Mouse (Mus musculus) MEL (cell line): ENCODE results near the gene Ipo7. TPM values are rescaled to one million over a fixed set of nuclear protein-coding genes. Genes with fewer than 3 reads are reported as not detected.
A peak's percentile ranks its signal among the peaks of the same experiment; 100 is the strongest.

Source experiments
- DNase-seq: peaks from one replicate; pipeline ENCODE4 v3.0.0; 2011; ENCODE audit warnings: low read depth, low spot score
- H3K27ac ChIP-seq: 2 replicates; pipeline ENCODE4 v1.5.1; 2012; ENCODE audit warnings: low read depth, mild to moderate bottlenecking, control low read depth, low read length, moderate library complexity; ENCODE audit not compliant: control insufficient read depth
- H3K27me3 ChIP-seq, 2 experiments: fragments of 150-350 bp in 1 of 2; sonication (generic) in 1 of 2; 2 replicates each; pipeline ENCODE4 v1.6.1; 2012; ENCODE audit warnings: low read length in 2 of 2, mild to moderate bottlenecking in 2 of 2, improper control_type of control experiment in 1 of 2, moderate library complexity in 1 of 2; ENCODE audit not compliant: insufficient read depth in 2 of 2, control insufficient read depth in 1 of 2
- H3K36me3 ChIP-seq, 2 experiments: 2 replicates each; pipeline ENCODE4 v1.6.1; 2012 to 2014; ENCODE audit warnings: low read length in 2 of 2, improper control_type of control experiment in 1 of 2, inconsistent platforms in 1 of 2, mild to moderate bottlenecking in 1 of 2; ENCODE audit not compliant: insufficient read depth in 2 of 2, control insufficient read depth in 1 of 2
- H3K4me1 ChIP-seq, 2 experiments: fragments of 150-350 bp in 1 of 2; sonication (generic) in 1 of 2; 2 replicates each; pipeline ENCODE4 v1.6.1; 2012; ENCODE audit warnings: low read length in 2 of 2, improper control_type of control experiment in 1 of 2, mild to moderate bottlenecking in 1 of 2; ENCODE audit not compliant: insufficient read depth in 2 of 2, control insufficient read depth in 1 of 2
- H3K4me3 ChIP-seq, 2 experiments: fragments of 150-350 bp in 1 of 2; sonication (generic) in 1 of 2; 2 replicates each; pipeline ENCODE4 v1.5.1; 2012; ENCODE audit warnings: low read depth in 2 of 2, low read length in 2 of 2, mild to moderate bottlenecking in 2 of 2, moderate library complexity in 2 of 2, control low read depth in 1 of 2, improper control_type of control experiment in 1 of 2; ENCODE audit not compliant: control insufficient read depth in 1 of 2, insufficient read depth in 1 of 2
- H3K79me2 ChIP-seq: 2 replicates; pipeline ENCODE4 v1.6.1; 2012; ENCODE audit warnings: mild to moderate bottlenecking, low read length, moderate library complexity; ENCODE audit not compliant: control insufficient read depth, poor library complexity, insufficient read depth
- H3K9ac ChIP-seq: 2 replicates; pipeline ENCODE4 v1.6.1; 2012; ENCODE audit warnings: low read depth, mild to moderate bottlenecking, control low read depth, low read length, moderate library complexity; ENCODE audit not compliant: control insufficient read depth, poor library complexity, severe bottlenecking
- H3K9me3 ChIP-seq: fragments of 150-350 bp; sonication (generic); replicated peaks from 2 replicates; pipeline ENCODE4 v1.6.1; 2012; ENCODE audit warnings: mild to moderate bottlenecking, low read length, improper control_type of control experiment, moderate library complexity; ENCODE audit not compliant: insufficient read depth
- BHLHE40 ChIP-seq: IDR thresholded peaks from 2 replicates; pipeline ENCODE4 v1.6.1; 2012; ENCODE audit warnings: low read depth, mild to moderate bottlenecking, inconsistent platforms, low read length, improper control_type of control experiment, borderline replicate concordance
- CHD2 ChIP-seq: IDR thresholded peaks from 2 replicates; pipeline ENCODE4 v1.6.1; 2011; ENCODE audit warnings: low read length, improper control_type of control experiment
- EP300 ChIP-seq, 2 experiments: IDR thresholded peaks; 2 replicates each; pipeline ENCODE4 v1.6.1; 2011; ENCODE audit warnings: improper control_type of control experiment in 2 of 2, low read length in 2 of 2, low read depth in 1 of 2, mild to moderate bottlenecking in 1 of 2
- ETS1 ChIP-seq: IDR thresholded peaks from 2 replicates; pipeline ENCODE4 v1.6.1; 2012; ENCODE audit warnings: low read depth, mild to moderate bottlenecking, inconsistent platforms, low read length, improper control_type of control experiment, moderate library complexity
- HCFC1 ChIP-seq: IDR thresholded peaks from 2 replicates; pipeline ENCODE4 v1.6.1; 2012; ENCODE audit warnings: low read depth, mild to moderate bottlenecking, inconsistent platforms, low read length, improper control_type of control experiment, moderate library complexity
- JUND ChIP-seq: IDR thresholded peaks from 2 replicates; pipeline ENCODE4 v1.6.1; 2011; ENCODE audit warnings: low read depth, mild to moderate bottlenecking, improper control_type of control experiment, low read length
- MAFK ChIP-seq: IDR thresholded peaks from 2 replicates; pipeline ENCODE4 v1.6.1; 2011; ENCODE audit warnings: low read depth, mild to moderate bottlenecking, low read length, improper control_type of control experiment, borderline replicate concordance
- MAZ ChIP-seq: IDR thresholded peaks from 2 replicates; pipeline ENCODE4 v1.6.1; 2012; ENCODE audit warnings: low read depth, mild to moderate bottlenecking, inconsistent platforms, low read length, improper control_type of control experiment
- MEF2A ChIP-seq: IDR thresholded peaks from 2 replicates; pipeline ENCODE4 v1.6.1; 2014; ENCODE audit warnings: low read depth, mild to moderate bottlenecking, inconsistent platforms, low read length, improper control_type of control experiment; ENCODE audit not compliant: poor library complexity, insufficient replicate concordance, severe bottlenecking; ENCODE audit errors: extremely low read depth
- MXI1 ChIP-seq: IDR thresholded peaks from 2 replicates; pipeline ENCODE4 v1.6.1; 2011; ENCODE audit warnings: mild to moderate bottlenecking, low read depth, low read length, improper control_type of control experiment
- MYB ChIP-seq: IDR thresholded peaks from 2 replicates; pipeline ENCODE4 v1.6.1; 2011; ENCODE audit warnings: mild to moderate bottlenecking, low read depth, low read length, improper control_type of control experiment
- NELFE ChIP-seq: IDR thresholded peaks from 2 replicates; pipeline ENCODE4 v1.6.1; 2011; ENCODE audit warnings: low read depth, low read length, improper control_type of control experiment
- POLR2A ChIP-seq, 2 experiments: IDR thresholded peaks; 2 replicates each; pipeline ENCODE4 v1.6.1; 2011 to 2012; ENCODE audit warnings: low read length in 2 of 2, mild to moderate bottlenecking in 2 of 2, control low read depth in 1 of 2, improper control_type of control experiment in 1 of 2, low read depth in 1 of 2, moderate library complexity in 1 of 2; ENCODE audit not compliant: control insufficient read depth in 1 of 2, insufficient read depth in 1 of 2, poor library complexity in 1 of 2
- POLR2AphosphoS2 ChIP-seq: IDR thresholded peaks from 2 replicates; pipeline ENCODE4 v1.6.1; 2011; ENCODE audit warnings: low read length, improper control_type of control experiment
- RCOR1 ChIP-seq: IDR thresholded peaks from 2 replicates; pipeline ENCODE4 v1.6.1; 2012; ENCODE audit warnings: low read depth, mild to moderate bottlenecking, inconsistent platforms, low read length, improper control_type of control experiment
- SMC3 ChIP-seq: IDR thresholded peaks from 2 replicates; pipeline ENCODE4 v1.6.1; 2011; ENCODE audit warnings: low read depth, low read length, improper control_type of control experiment
- TBP ChIP-seq: IDR thresholded peaks from 2 replicates; pipeline ENCODE4 v1.8.0; 2011; ENCODE audit warnings: low read depth, low read length, improper control_type of control experiment
- TCF12 ChIP-seq: IDR thresholded peaks from 2 replicates; pipeline ENCODE4 v1.6.1; 2014; ENCODE audit warnings: low read depth, mild to moderate bottlenecking, inconsistent platforms, low read length, improper control_type of control experiment, moderate library complexity
- UBTF ChIP-seq: IDR thresholded peaks from 2 replicates; pipeline ENCODE4 v1.6.1; 2012; ENCODE audit warnings: low read depth, mild to moderate bottlenecking, inconsistent platforms, low read length, improper control_type of control experiment, moderate library complexity, borderline replicate concordance; ENCODE audit not compliant: insufficient read depth
- USF1 ChIP-seq: IDR thresholded peaks from 2 replicates; pipeline ENCODE4 v1.6.1; 2014; ENCODE audit warnings: low read depth, mild to moderate bottlenecking, inconsistent platforms, low read length, improper control_type of control experiment, moderate library complexity
- USF2 ChIP-seq, 2 experiments: IDR thresholded peaks; 2 replicates each; pipeline ENCODE4 v1.6.1; 2011 to 2012; ENCODE audit warnings: improper control_type of control experiment in 2 of 2, low read length in 2 of 2, borderline replicate concordance in 1 of 2, inconsistent platforms in 1 of 2, low read depth in 1 of 2, mild to moderate bottlenecking in 1 of 2; ENCODE audit not compliant: insufficient read depth in 1 of 2
- ZMIZ1 ChIP-seq: IDR thresholded peaks from 2 replicates; pipeline ENCODE4 v1.6.1; 2012; ENCODE audit warnings: low read depth, mild to moderate bottlenecking, inconsistent platforms, low read length, improper control_type of control experiment, moderate library complexity
- polyA plus RNA-seq, 2 experiments: library from polyadenylated mRNA; stranded (reverse) in 1 of 2; unstranded in 1 of 2; fragments of >175 nt in 1 of 2; fragments of >200 nt in 1 of 2; gene quantifications; 2 replicates each; pipeline versions ENCODE4 v1.2.1 to v1.2.4; 2012; ENCODE audit warnings: low replicate concordance in 2 of 2, low read depth in 1 of 2; ENCODE audit not compliant: insufficient read length in 2 of 2, insufficient read depth in 1 of 2, missing spikeins in 1 of 2
- total RNA-seq: library from RNA; depleted of rRNA; stranded (reverse); fragments of 300-350 nt; gene quantifications from 2 replicates; pipeline ENCODE4 v1.2.3, GENCODE M21; 2012

Ipo7 gene
- total and polyA plus RNA-seq, 3 experiments: 111 to 172 (median 145) TPM

GRCm38 (mm10) chr7:109991286-109991685, 26.8 kb upstream of the Ipo7 start:
- peaks cover 0 to 8% of the 10 kb centered on the region in 2 experiments; a peak in 1 of 4 replicates for H3K36me3 ChIP-seq

GRCm38 (mm10) chr7:109993157-109993959, 24.7 kb upstream of the Ipo7 start:
- DNase-seq: peak; percentile 44
- peak; percentile 77 for TF ChIP-seq JUND
- TF ChIP-seq USF1: no peak
- TF ChIP-seq, all 39 proteins: peak for 1
- no peak overlapping the region for H3K9ac ChIP-seq

More at GRCm38 (mm10) chr7:109991286-109991685, 26.8 kb upstream of the Ipo7 start:
- TF ChIP-seq UBTF (no peak), USF2 (IDR thresholded peaks at IDR 0.05; ENCODE audit: borderline replicate concordance in 1 of 2, insufficient read depth in 1 of 2, low read depth in 1 of 2, low read length in 2 of 2) (no peak), SMC3 (no peak), HCFC1 (no peak), MEF2A (no peak), RCOR1 (no peak), MYB (no peak), MAZ (no peak), POLR2A (IDR thresholded peaks at IDR 0.05; ENCODE audit: control insufficient read depth in 1 of 2, insufficient read depth in 1 of 2, low read depth in 1 of 2, low read length in 2 of 2, poor library complexity in 1 of 2) (no peak), ZMIZ1 (no peak), MAFK (no peak), TBP (no peak), NELFE (no peak), ETS1 (no peak), BHLHE40 (no peak), CHD2 (no peak), MXI1 (no peak), TCF12 (no peak), EP300 (IDR thresholded peaks at IDR 0.05; ENCODE audit: low read depth in 1 of 2, low read length in 2 of 2) (no peak), POLR2AphosphoS2 (no peak)
- Histone ChIP-seq H3K27me3 (no peaks in the 10 kb centered on the region; a peak in 1 of 4 replicates), H3K4me1 (peaks cover 3 to 8% of the 10 kb centered on the region in 2 experiments; a peak in 3 of 4 replicates), H3K4me3 (no peak overlapping the region), H3K27ac (no peak overlapping the region), H3K9me3 (no peaks in the 10 kb centered on the region), H3K9ac (no peak overlapping the region), H3K79me2 (no peaks in the 10 kb centered on the region; the same call in 1 of the 2 replicates)
- DNase-seq: no peak

More at GRCm38 (mm10) chr7:109993157-109993959, 24.7 kb upstream of the Ipo7 start:
- Histone ChIP-seq H3K36me3 (peaks cover 0 to 2% of the 10 kb centered on the region in 2 experiments; a peak in 1 of 4 replicates), H3K9me3 (no peaks in the 10 kb centered on the region), H3K27ac (no peak overlapping the region), H3K4me3 (no peak overlapping the region), H3K4me1 (peaks cover 3 to 8% of the 10 kb centered on the region in 2 experiments; a peak in 3 of 4 replicates), H3K79me2 (no peaks in the 10 kb centered on the region), H3K27me3 (no peaks in the 10 kb centered on the region; a peak in 1 of 4 replicates)
